Mouse (Mus musculus) hindbrain, embryonic 16.5 days (tissue): ENCODE results near the gene Arl14. TPM values are rescaled to one million over a fixed set of nuclear protein-coding genes. Genes with fewer than 3 reads are reported as not detected.
"Not testable (repeated sequence)": the region's sequence is repeated elsewhere in the genome, so short reads cannot be mapped to it uniquely, and the experiment has no call there.

Source experiments
- ATAC-seq: fragments of 200-750 bp; cut with Nextera tagmentation; 2 replicates; pipeline ENCODE4 v1.8.0; 2017; ENCODE audit warnings: moderate TSS enrichment, moderate library complexity
- H3K27ac ChIP-seq: fragments of 300-500 bp; sonication (generic); 2 replicates; pipeline ENCODE4 v1.5.1; 2014; ENCODE audit warnings: low read depth, mild to moderate bottlenecking, control low read depth, low read length, moderate library complexity
- H3K27me3 ChIP-seq: fragments of 300-500 bp; sonication (generic); replicated peaks from 2 replicates; pipeline ENCODE4 v1.6.1; 2014; ENCODE audit warnings: low read length; ENCODE audit not compliant: control insufficient read depth, insufficient read depth
- H3K36me3 ChIP-seq: fragments of 300-500 bp; sonication (generic); 2 replicates; pipeline ENCODE4 v1.6.1; 2014; ENCODE audit warnings: mild to moderate bottlenecking, low read length, moderate library complexity, mixed read lengths; ENCODE audit not compliant: control insufficient read depth, insufficient read depth
- H3K4me1 ChIP-seq: fragments of 300-500 bp; sonication (generic); 2 replicates; pipeline ENCODE4 v1.6.1; 2014; ENCODE audit warnings: low read depth, low read length; ENCODE audit not compliant: control insufficient read depth, insufficient read depth
- H3K4me2 ChIP-seq: fragments of 300-500 bp; sonication (generic); 2 replicates; pipeline ENCODE4 v1.6.1; 2014; ENCODE audit warnings: mild to moderate bottlenecking, low read length, control low read depth, moderate library complexity
- H3K4me3 ChIP-seq: fragments of 300-500 bp; sonication (generic); 2 replicates; pipeline ENCODE4 v1.5.1; 2014; ENCODE audit warnings: mild to moderate bottlenecking, low read length, control low read depth, moderate library complexity
- H3K9ac ChIP-seq: fragments of 300-500 bp; sonication (generic); 2 replicates; pipeline ENCODE4 v1.6.1; 2014; ENCODE audit warnings: low read depth, mild to moderate bottlenecking, control low read depth, low read length, moderate library complexity
- H3K9me3 ChIP-seq: fragments of 300-500 bp; sonication (generic); 2 replicates; pipeline ENCODE4 v1.6.1; 2014; ENCODE audit warnings: mild to moderate bottlenecking, low read length, moderate library complexity; ENCODE audit not compliant: control insufficient read depth
- WGBS: fragments of 180-500 bp; shearing (Covaris S2); extraction: QIAGEN DNeasy Blood & Tissue Kit; methylation state at CpG from one replicate; pipeline ENCODE4 v1.1.7; 2014; 5-methylcytosine and 5-hydroxymethylcytosine counted together
- polyA plus RNA-seq: library from polyadenylated mRNA; unstranded; fragments of >200 nt; fragmentation: Nextera tagmentation; extraction: Ambion mirVana; gene quantifications from 2 replicates; pipeline ENCODE4 v1.2.1, GENCODE M21; 2015

The Arl14 gene
- polyA plus RNA-seq, 1 experiment from 2014 or later: not detected

DNA sequence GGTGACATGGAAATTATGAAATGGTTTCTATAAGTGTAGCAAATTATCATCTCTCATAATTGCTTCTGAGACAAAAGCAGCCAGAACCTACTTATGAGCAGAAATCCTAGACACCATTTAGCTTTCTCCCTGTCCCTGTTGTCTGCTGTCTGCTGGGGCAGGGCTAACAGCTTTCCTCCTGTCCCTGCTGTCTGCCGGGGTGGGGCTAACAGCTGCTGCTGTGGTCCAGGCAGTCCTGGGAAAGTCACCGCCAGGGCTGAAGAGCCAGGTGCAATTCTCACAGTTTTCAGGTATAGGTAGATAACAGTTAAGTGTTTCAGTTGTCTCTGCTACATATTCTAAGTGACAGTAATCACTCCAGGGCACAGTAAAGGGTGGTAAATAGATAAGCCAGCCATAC lies 4.3 kb downstream of the Arl14 start:
- Histone ChIP-seq H3K4me3 (no peak overlapping the region), H3K4me2 (no peak overlapping the region), H3K27ac (no peak overlapping the region), H3K4me1 (no peaks in the 10 kb centered on the region), H3K27me3 (no peaks in the 10 kb centered on the region), H3K36me3 (no peaks in the 10 kb centered on the region), H3K9ac (no peak overlapping the region), H3K9me3 (no peaks in the 10 kb centered on the region)
- no peak for ATAC-seq
- WGBS: 84% methylated on average over 2 of the region's 2 CpGs

DNA sequence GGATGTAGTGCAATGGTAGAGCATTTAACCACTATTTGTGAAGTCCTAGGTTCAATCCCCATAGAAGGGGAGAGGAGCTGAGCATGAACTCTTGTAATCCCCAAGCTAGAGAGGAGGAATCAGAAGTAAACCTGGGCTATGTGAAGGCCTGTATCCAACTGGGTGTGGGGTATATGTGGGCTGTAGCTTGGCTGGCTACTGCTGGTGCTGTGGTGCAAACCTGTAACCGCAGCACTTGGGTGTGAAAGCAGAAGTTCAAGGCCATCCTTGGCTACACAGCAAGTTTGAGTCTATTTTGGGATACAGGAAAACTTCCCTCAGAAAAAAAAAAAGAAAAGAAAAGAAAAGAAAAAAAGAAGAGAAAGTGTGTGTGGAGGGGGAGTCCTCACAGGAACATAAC lies 5.8 kb downstream of the Arl14 start:
- Histone ChIP-seq H3K4me3 (no peak overlapping the region), H3K9me3 (no peaks in the 10 kb centered on the region), H3K4me2 (no peak overlapping the region), H3K4me1 (no peaks in the 10 kb centered on the region), H3K27me3 (no peaks in the 10 kb centered on the region), H3K9ac (no peak overlapping the region), H3K36me3 (no peaks in the 10 kb centered on the region), H3K27ac (no peak overlapping the region)
- no peak for ATAC-seq
- 86% methylated on average over 1 of the region's 1 CpGs for WGBS

DNA sequence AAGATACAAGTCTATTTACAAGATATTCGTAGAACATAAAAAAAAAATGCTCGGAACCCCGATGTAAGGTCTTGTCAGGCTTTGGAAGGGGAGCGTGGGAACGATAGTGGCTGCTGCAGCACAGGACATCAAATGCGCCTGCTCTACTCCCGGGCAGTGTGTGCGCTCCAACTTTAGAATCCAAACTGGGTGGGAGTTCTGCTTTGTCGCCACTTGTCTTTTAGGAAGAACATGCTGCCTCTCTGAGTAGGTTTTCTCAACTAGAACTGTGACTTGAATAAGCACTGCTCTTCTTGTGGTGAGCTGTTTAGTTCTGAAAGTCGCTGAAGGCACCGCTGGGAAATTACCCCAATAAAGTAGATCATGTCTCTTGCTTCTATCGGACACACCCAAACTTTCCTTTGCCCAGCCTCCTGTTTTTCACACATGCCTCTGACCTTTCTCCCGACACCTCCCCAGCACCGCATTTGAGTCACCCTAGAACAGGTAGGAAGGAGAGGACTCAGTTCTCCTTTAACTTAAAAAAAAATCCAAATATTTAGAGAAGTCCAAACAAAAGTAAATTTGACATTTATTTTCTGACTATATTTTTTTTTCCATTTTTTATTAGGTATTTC lies 9.4 kb downstream of the Arl14 start:
- Histone ChIP-seq H3K36me3 (no peaks in the 10 kb centered on the region), H3K9me3 (no peaks in the 10 kb centered on the region), H3K27me3 (no peaks in the 10 kb centered on the region), H3K4me2 (no peak overlapping the region), H3K27ac (no peak overlapping the region), H3K4me3 (no peak overlapping the region), H3K4me1 (no peaks in the 10 kb centered on the region), H3K9ac (no peak overlapping the region)
- ATAC-seq: no peak
- 94% methylated on average over 14 of the region's 14 CpGs for WGBS

DNA sequence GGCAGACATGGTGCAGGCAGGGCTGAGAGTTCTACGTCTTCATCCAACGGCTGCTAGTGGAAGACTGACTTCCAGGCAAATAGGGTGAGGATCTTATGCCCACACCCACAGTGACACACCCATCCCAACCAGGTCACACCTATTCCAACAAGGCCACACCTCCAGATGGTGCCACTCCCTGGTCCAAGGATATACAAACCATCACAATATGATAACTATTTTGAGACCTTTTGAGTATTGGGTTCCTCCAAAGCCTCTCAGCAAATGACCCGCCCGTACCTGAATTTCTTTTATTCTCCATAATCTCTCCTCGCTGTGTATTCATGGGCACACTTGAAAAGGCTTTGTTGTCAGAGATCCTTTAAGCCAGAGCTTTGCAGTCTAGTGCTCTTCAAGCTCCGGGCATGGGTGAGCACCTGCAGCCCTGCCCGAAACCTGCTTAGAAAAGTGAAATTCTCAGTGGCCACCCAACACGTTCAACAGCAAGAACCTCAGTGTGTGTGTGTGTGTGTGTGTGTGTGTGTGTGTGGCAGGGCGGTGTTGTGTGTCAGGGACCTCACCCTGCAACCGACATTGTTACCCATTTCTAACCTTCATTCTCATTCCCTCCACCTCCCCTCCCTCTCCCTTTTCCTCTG lies 11.5 kb downstream of the Arl14 start:
- not testable (repeated sequence) for H3K4me2 ChIP-seq, H3K27me3 ChIP-seq, H3K36me3 ChIP-seq, H3K4me3 ChIP-seq, ATAC-seq, H3K9ac ChIP-seq, H3K4me1 ChIP-seq, H3K27ac ChIP-seq, H3K9me3 ChIP-seq
- 93% methylated on average over 10 of the region's 10 CpGs for WGBS

DNA sequence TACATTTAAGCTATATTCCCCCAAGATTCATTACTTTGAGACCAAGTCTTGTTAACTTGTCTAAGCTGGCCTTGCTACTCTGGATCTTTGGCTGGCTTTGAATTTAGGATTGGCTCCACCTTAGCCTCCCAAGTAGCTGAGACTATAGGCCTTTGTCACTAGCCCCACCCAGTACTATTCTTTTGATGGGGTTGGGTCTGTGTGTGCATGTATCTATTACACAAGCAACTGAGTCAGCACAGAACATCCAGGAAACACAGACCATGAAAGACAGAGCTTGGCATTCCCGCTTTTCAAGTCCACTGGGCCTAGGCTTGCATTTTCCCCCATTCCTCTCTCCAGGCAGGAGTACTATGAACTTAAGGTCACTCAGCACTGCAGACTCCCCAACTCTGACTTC lies 12.3 kb downstream of the Arl14 start:
- 92% methylated on average over 1 of the region's 1 CpGs for WGBS
- no peak overlapping the region for H3K4me2 ChIP-seq
- H3K4me3 ChIP-seq: no peak overlapping the region
- ATAC-seq: no peak
- H3K9ac ChIP-seq: no peak overlapping the region
- H3K36me3 ChIP-seq: no peaks in the 10 kb centered on the region
- no peaks in the 10 kb centered on the region for H3K27me3 ChIP-seq
- no peaks in the 10 kb centered on the region for H3K4me1 ChIP-seq
- no peaks in the 10 kb centered on the region for H3K9me3 ChIP-seq
- no peak overlapping the region for H3K27ac ChIP-seq

DNA sequence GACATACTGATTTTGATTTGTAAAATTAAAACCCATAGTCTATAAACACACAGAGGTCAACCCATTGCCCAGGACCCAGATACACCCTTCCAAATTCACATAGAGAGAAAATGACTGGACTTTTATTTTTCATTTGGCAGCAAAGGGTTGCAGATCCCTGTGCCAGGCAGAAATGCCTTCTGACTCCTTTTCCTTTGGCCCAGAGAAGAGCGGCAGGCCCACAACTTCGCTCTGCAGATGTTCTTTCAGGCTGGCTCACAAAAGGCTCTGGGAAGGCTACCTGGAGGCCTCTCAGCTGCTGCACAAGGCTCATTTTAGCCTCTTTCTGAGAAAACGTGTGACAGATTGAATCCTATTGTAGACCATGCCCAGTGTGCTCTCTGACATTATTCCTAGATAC lies 13.6 kb downstream of the Arl14 start:
- WGBS: 73% methylated on average over 3 of the region's 3 CpGs
- Histone ChIP-seq H3K9ac (no peak overlapping the region), H3K4me2 (no peak overlapping the region), H3K27me3 (no peaks in the 10 kb centered on the region), H3K27ac (no peak overlapping the region), H3K9me3 (no peaks in the 10 kb centered on the region), H3K36me3 (no peaks in the 10 kb centered on the region), H3K4me3 (no peak overlapping the region), H3K4me1 (no peaks in the 10 kb centered on the region)
- no peak for ATAC-seq

- Histone ChIP-seq H3K27ac (no peak overlapping the region), H3K4me1 (no peaks in the 10 kb centered on the region), H3K27me3 (no peaks in the 10 kb centered on the region), H3K36me3 (no peaks in the 10 kb centered on the region), H3K4me2 (no peak overlapping the region), H3K9ac (no peak overlapping the region), H3K4me3 (no peak overlapping the region), H3K9me3 (no peaks in the 10 kb centered on the region)
- no peak for ATAC-seq
- WGBS: 94% methylated on average over 12 of the region's 12 CpGs
Observed at GRCm38 (mm10) chr3:69236491-69236890, 14.3 kb downstream of the Arl14 start.

DNA sequence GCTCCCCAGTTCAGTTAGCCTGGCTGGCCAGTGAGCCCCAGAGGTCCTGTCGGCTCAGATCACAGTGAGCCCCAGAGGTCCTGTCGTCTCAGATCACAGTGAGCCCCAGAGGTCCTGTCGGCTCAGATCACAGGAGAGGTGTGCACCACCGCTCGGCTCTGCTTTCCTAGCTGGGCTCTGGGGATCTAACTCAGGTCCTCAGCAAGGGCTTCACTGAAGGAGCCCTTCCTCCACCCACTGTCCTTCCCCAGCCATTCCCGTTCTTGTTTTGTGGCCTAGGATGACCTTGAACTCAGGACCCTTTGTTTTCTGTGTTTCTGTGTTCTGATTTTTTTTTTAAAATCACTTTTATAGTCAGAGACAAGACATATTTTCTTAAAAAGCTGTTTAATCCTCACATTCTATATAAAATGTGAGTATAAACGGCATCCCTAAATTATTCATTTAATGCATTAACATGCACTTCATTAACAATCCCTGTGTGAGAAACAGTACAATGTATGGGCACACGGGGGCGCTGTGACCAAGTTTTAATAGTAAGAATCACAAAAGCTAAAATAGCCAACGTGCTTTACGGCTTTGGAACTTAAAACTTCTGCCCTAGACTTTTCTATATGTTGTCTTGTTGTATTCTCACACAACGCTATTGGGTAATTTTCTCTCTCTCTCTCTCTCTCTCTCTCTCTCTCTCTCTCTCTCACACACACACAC lies 16.1 kb downstream of the Arl14 start:
- Histone ChIP-seq H3K36me3 (no peaks in the 10 kb centered on the region), H3K4me2 (no peak overlapping the region), H3K27me3 (no peaks in the 10 kb centered on the region), H3K4me3 (no peak overlapping the region), H3K4me1 (no peaks in the 10 kb centered on the region), H3K9me3 (no peaks in the 10 kb centered on the region), H3K27ac (no peak overlapping the region), H3K9ac (no peak overlapping the region)
- no peak; the same call in 1 of the 2 replicates for ATAC-seq
- WGBS: 42% methylated on average over 12 of the region's 12 CpGs

DNA sequence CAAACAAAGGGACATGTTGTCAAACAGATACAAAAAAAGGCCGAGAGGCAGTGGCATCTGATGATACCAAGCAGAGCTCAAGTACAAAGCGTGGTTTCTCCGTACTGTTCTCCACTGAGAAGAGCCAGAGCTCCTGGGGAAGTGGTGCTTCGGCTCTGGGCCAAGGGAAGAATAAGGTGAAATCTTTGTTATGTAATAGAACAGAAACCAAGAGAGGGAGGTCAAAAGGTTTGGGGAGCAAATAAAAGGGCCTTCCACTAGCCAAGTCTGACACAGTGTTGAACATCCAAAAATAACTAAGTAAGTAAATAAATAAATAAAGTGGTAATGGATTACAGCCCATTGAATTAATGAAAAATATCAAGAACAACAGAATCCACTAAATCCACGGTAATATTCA lies 17.0 kb downstream of the Arl14 start:
- no peak for ATAC-seq
- 72% methylated on average over 5 of the region's 5 CpGs for WGBS
- H3K4me3 ChIP-seq: no peak overlapping the region
- no peak overlapping the region for H3K4me2 ChIP-seq
- H3K9me3 ChIP-seq: no peaks in the 10 kb centered on the region
- no peak overlapping the region for H3K27ac ChIP-seq
- no peaks in the 10 kb centered on the region for H3K4me1 ChIP-seq
- H3K36me3 ChIP-seq: no peaks in the 10 kb centered on the region
- no peaks in the 10 kb centered on the region for H3K27me3 ChIP-seq
- no peak overlapping the region for H3K9ac ChIP-seq
